Mouse (Mus musculus) spleen, postnatal 14 days (tissue): ENCODE data around the gene Rcbtb2.
A peak's percentile ranks its signal among the peaks of the same experiment; 100 is the strongest.

Source experiments
- DNase-seq, 2 experiments: peaks; one replicate each; pipeline ENCODE4 v3.0.0; 2021 to 2022; ENCODE audit warnings: low spot score in 2 of 2

The Rcbtb2 gene

GRCm38 (mm10) chr14:73209262-73209661 is 86.4 kb downstream of the Rcbtb2 start:
- no peak for DNase-seq

GRCm38 (mm10) chr14:73210196-73210595 is 87.4 kb downstream of the Rcbtb2 start:
- no peak for DNase-seq

- DNase-seq: no peak
Observed at GRCm38 (mm10) chr14:73211477-73211876, 88.6 kb downstream of the Rcbtb2 start.

DNA sequence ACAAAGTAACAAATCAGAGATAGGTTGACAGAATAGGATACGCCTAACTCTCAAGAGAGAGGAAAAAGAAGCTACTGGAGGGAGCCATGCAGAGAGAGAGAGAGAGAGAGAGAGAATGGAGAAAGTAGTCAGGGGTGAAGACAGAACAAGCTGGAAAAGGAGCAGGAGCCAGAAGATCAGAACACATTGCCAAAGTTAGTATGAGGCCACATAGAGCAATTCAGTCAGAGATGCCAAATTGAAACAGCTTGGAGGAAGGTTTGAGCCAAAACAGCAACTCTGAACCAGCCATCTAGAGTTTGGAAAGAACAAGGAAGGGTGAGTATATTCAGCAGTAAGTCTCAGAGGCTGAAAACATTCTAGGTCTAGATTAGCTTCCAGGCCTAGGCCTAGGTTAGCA is 94.2 kb downstream of the Rcbtb2 start:
- no peak for DNase-seq

- DNase-seq: no peak
Observed at GRCm38 (mm10) chr14:73222316-73222970, 99.6 kb downstream of the Rcbtb2 start.

DNA sequence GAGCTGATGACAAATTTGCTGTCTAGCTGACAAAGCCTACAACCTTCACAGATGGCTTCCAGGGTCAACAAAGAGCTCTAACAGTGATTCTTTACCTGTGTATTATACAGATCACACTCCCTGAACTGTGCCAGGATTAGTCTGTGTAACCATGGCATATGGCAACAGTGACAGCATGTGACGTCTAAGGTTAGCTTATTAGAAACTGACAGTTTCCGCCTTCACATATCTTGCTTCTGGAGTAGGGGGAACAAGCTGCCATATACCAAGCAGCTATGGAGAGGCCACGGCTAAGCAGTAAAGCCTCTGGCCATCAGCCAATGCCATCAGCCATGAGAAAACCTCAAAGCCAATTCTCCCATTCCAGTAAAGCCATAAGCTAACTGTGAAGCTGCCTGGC is 103.5 kb downstream of the Rcbtb2 start:
- DNase-seq: no peak

DNA sequence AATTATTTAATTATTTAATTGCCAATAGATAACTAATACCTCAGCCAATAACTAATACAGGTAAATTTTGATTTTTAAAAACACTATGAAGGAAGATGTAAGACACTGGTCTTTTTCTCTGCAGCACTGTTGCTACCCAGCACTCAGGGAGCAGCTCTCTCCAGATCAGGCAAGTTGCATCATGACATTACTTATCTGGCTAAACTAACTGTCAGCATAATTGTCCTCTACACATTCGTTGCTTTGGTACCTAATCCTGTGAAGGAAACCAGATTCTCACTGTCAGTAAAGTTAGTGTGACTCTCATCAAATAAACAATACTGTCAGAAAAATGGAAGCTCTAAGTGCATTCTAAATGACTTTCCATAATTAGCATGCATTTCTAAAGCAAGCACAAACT is 104.0 kb downstream of the Rcbtb2 start:
- DNase-seq: no peak

DNA sequence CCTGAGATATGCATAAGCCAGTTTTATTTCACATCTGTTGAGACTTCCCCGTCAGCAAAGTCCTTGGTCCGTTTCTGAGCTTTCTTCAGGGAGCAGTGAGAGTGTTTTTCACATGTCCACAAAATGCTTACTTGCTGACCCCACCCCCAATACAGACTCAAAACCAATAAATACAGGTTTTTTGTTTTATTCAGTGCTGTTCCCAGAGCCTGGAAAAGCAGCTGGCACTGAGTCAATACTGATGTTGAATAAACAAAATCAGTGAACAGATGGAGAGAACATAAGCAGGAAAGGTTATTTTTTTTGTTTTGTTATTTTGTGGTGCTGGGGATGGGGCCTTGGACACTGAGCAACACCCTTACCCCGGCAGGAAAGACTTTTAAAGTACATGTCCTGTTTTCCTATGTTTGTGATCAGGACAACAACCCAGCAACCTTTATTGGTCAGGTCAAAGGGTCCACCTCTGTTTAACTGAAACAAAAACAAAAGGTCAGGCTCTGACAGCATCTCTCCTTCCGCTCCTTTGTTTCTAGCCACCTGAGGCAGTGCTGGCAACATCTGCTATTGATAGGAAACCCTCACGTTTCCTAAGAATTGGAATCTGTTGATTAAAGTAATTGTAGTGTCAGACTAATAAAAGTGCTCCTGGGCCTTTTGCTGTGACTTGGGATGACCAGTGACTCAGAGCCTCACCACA is 108.6 kb downstream of the Rcbtb2 start:
- DNase-seq: no peak

DNA sequence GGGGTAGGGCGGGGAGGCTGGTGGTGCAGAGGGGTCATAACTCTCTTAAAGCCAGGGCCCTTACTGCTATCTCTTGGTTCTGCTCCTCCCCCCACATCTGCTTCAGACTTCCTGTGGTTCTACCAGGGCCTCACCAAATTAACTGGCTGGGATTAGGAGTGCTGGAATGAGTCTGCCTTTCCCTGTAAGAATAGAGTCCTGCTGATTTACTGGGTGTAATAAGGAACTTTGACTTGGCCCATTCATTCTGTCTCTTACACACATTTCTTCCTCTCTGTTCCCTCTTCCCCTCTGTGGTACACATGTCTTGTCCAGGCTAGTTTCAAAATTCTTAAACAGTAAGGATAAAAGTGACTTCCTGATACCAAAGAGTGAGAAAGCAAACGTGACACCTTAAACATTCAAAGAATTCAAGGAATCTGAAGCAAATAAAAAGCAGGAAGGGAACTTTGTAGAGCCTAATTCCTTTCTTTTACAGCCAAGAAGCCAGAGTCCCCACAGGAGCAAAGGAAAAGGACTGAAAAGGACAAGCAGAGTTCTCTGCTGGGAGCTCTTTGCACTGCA is 111.7 kb downstream of the Rcbtb2 start:
- DNase-seq: no peak

DNA sequence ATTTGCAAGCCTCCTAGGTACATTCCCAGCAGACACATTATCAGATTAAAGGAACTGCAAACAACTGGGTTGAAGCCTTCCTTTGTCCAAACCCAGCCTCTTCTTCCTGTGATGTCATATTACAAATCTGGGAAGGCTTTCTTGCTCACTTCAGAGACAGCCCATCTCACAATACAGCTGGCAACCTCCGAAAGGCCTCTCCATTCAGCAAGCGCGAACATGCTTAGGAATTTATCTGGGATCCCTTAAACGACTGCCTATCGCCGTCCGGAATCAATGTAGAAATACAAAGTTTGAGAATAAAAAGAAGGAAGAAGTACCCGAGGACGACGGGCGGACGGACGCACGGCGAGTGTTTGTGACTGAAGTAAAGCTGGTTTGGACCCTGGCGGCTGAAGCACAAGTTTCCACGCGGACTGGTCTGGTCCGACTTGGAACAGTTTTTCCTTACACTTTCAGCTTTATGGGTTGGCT is 115.0 kb downstream of the Rcbtb2 start, which contains the start of gene Lpar6:
Gene Lpar6, plus strand, starts transcription at position 48 of the 474 bp plus-strand sequence.
- DNase-seq: no peak

GRCm38 (mm10) chr14:73238498-73239250 is 115.8 kb downstream of the Rcbtb2 start:
- peak in 1 of 2 experiments; percentile 7 for DNase-seq

DNA sequence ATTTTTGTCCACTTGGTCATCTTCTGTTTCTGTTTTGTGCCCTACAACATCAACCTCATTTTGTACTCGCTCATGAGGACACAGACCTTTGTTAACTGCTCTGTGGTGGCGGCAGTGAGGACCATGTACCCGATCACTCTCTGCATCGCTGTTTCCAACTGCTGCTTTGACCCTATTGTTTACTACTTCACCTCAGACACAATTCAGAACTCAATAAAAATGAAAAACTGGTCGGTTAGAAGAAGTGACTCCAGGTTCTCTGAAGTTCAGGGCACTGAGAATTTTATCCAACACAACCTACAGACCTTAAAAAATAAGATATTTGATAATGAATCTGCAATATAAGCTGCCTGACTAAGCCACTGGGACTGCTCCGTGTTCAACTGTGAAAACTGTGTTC is 116.5 kb downstream of the Rcbtb2 start:
- no peak for DNase-seq

DNA sequence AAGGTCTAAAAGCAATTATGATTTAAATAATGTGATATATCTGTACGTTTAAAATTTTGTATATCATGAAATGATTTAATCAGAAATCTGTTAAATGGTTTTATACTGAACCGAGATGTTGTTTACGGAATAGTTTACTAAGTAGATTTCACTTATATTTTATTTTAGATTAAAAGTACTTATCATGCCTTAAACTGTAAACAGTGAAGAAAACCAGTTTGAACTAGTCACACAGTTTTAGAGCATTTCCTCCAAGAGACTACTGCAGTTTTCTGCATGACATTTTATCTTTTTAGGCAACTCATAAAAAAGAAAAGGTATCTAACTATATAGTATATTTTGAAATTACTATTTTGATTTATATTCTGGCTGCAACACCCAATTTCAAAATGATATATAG is 117.0 kb downstream of the Rcbtb2 start:
- no peak for DNase-seq

DNA sequence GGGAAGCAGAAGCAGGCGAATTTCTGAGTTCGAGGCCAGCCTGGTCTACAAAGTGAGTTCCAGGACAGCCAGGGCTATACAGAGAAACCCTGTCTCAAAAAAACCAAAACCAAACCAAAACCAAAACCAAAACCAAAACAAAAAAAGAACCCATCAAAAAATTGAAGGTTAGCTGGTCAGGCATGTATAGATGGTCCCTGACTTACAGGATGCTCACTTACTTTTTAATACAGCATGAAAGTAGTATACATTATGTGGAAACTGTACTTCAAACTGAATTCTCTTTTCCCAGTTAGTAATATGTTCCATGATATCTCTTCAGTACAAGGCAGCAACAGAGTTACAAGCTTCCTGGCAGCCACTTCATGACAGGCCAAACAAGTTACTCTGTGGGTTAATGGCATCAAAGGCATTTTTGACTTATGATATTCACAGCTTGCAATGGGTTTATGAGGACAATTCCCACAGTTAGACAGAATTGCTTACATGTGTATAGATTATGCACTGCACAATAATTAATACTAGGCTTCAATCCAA is 121.3 kb downstream of the Rcbtb2 start:
- DNase-seq: no peak

DNA sequence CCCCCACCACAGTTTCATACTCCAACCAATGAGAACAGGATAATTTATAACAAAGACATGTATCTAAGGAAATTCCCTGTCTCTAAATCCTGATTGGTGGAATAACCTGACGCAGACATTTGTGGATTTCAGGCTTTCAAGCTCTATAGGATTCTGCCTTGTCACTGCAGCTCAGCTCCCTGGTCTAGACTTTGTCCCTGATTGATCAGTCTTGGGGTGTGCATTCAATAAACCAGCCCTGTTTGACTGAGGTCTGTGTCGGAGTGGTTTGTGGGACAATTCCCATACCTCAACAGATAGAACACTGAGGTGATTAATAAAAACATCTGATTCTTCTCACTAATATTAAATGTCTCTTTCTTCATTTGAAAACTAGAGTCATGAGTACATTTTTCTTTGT is 127.2 kb downstream of the Rcbtb2 start:
- no peak for DNase-seq

- no peak for DNase-seq
Observed at GRCm38 (mm10) chr14:73252276-73252675, 129.4 kb downstream of the Rcbtb2 start.

DNA sequence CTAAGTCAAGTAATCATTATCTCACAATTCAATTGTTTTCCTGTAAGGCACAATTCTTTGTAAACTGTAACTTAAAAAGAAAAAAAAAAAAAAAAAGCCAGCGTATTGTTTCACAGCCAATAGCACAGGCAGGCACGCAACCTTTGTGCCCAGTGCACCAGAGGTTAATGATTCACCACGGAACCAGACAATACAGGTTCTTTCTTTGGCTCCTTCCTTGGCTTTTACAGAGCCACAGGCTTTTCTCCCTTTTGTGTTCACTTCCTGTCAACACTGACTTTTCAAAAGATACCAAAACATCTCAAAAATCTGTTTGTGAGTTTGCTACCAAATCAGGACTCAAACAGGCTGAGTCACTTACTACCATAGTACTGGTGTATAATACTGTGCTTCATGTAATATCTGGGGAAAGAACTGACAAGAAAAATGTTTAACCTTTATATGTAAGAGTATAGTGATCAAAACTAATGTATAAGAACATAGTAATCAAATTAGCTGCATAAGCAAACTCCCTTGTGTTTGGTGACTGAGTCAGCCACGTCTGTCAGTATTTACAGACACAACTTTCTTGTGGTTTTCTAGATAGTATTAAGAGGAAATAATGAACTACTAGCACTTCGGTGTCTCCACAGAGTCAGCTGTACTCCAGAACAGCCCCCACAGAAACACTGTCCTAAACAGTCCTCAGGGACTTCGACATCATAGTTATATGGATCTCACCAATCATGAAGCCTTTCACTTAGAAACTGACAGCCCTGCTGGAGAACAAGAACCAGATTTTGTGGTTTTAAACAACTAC is 130.8 kb downstream of the Rcbtb2 start:
- no peak for DNase-seq

GRCm38 (mm10) chr14:73254412-73254811 is 131.6 kb downstream of the Rcbtb2 start:
- DNase-seq: no peak

GRCm38 (mm10) chr14:73255426-73255970 is 132.7 kb downstream of the Rcbtb2 start:
- no peak for DNase-seq

DNA sequence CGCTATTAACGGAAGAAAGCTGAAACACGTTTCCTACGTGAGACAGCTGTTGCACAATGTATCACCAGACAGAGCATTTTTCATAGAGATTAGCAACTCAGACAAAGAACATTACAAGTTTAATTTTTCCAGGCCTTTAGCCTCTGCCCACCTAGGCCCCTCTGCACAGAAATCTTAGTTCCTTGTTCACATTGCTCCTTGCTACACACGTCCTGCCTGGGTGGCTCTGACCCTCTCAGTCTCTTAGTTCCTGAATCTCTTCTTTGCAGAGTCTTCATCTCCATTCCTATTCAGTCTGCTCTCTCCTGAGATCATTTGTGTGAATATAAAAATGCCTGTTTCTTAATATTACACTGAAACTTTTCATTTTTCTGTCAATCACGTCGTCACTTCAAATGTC is 134.5 kb downstream of the Rcbtb2 start:
- DNase-seq: no peak
